Mouse (Mus musculus): ENCODE results near the gene Fndc3a. TPM values are rescaled to one million over a fixed set of nuclear protein-coding genes. Genes with fewer than 3 reads are reported as not detected.
A peak's percentile ranks its signal among the peaks of the same experiment; 100 is the strongest.

Gene Fndc3a
- total and polyA plus RNA-seq, 2 experiments, result 27.9 to 36.9 TPM

GRCm38 (mm10) chr14:72739484-72740208, 29.8 kb upstream of the Fndc3a start:
- WGBS, result 81% methylated on average over 8 of the region's 8 CpGs
- H3K27me3 ChIP-seq (ENCODE audit: control insufficient read depth, insufficient read depth, low read length), result no peaks in the 10 kb centered on the region
- no peak overlapping the region for H3K27ac ChIP-seq (replicated peaks; ENCODE audit: insufficient read depth, low read depth, low read length)
- H3K4me3 ChIP-seq (ENCODE audit: insufficient read depth, low read depth, low read length), result no peak overlapping the region
- H3K79me2 ChIP-seq (ENCODE audit: control insufficient read depth, insufficient read depth, low read length), result no peaks in the 10 kb centered on the region
- H3K4me1 ChIP-seq (ENCODE audit: control insufficient read depth, insufficient read depth, low read length), result no peaks in the 10 kb centered on the region
- no peak for TF ChIP-seq POLR2A (IDR thresholded peaks at IDR 0.05; ENCODE audit: extremely low read depth, insufficient read depth, low read length)
- no peak for TF ChIP-seq CTCF (IDR thresholded peaks at IDR 0.05; ENCODE audit: low read depth, low read length)
- no peak overlapping the region for H3K9ac ChIP-seq (ENCODE audit: low read depth, low read length)
- DNase-seq (ENCODE audit: extremely low read depth, low read depth, low spot score), result no peak
- no peaks in the 10 kb centered on the region for H3K36me3 ChIP-seq (ENCODE audit: control insufficient read depth, insufficient read depth, low read length)

DNA sequence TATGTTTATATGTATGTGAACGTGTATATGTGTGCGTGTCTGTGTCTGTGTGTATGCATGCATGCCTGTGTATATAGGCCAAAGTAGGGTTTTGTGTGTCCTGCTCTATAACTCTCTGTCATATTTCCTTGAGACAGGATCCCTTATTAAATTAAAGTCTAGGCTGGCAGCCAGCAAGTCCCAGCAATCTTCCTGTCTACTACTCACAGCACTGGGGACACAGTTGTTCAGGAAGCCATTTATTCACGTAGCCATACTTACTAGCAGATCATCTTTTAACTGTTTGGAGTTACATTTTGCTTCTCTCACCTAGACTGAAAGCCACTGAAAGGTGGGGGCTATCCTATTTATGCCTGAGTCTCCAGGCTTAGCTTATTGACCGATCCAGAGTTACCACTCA, 29.0 kb upstream of the Fndc3a start:
- TF ChIP-seq POLR2A (IDR thresholded peaks at IDR 0.05; ENCODE audit: extremely low read depth, insufficient read depth, low read length), result no peak
- no peak for TF ChIP-seq CTCF (IDR thresholded peaks at IDR 0.05; ENCODE audit: low read depth, low read length)

GRCm38 (mm10) chr14:72738217-72738616, 28.4 kb upstream of the Fndc3a start:
- TF ChIP-seq CTCF (IDR thresholded peaks at IDR 0.05; ENCODE audit: low read depth, low read length) (no peak), POLR2A (IDR thresholded peaks at IDR 0.05; ENCODE audit: extremely low read depth, insufficient read depth, low read length) (no peak)
- 72% methylated on average over 4 of the region's 4 CpGs for WGBS
- H3K4me3 ChIP-seq (ENCODE audit: insufficient read depth, low read depth, low read length), result no peak overlapping the region
- no peaks in the 10 kb centered on the region for H3K79me2 ChIP-seq (ENCODE audit: control insufficient read depth, insufficient read depth, low read length)
- no peak overlapping the region for H3K9ac ChIP-seq (ENCODE audit: low read depth, low read length)
- no peaks in the 10 kb centered on the region for H3K4me1 ChIP-seq (ENCODE audit: control insufficient read depth, insufficient read depth, low read length)
- no peaks in the 10 kb centered on the region for H3K27me3 ChIP-seq (ENCODE audit: control insufficient read depth, insufficient read depth, low read length)
- H3K27ac ChIP-seq (replicated peaks; ENCODE audit: insufficient read depth, low read depth, low read length), result no peak overlapping the region
- no peak for DNase-seq (ENCODE audit: extremely low read depth, low read depth, low spot score)
- H3K36me3 ChIP-seq (ENCODE audit: control insufficient read depth, insufficient read depth, low read length), result no peaks in the 10 kb centered on the region

More for the DNA sequence above, 29.0 kb upstream of the Fndc3a start:
- Histone ChIP-seq H3K79me2 (ENCODE audit: control insufficient read depth, insufficient read depth, low read length) (no peaks in the 10 kb centered on the region), H3K9ac (ENCODE audit: low read depth, low read length) (no peak overlapping the region), H3K36me3 (ENCODE audit: control insufficient read depth, insufficient read depth, low read length) (no peaks in the 10 kb centered on the region), H3K27me3 (ENCODE audit: control insufficient read depth, insufficient read depth, low read length) (no peaks in the 10 kb centered on the region), H3K4me3 (ENCODE audit: insufficient read depth, low read depth, low read length) (no peak overlapping the region), H3K27ac (replicated peaks; ENCODE audit: insufficient read depth, low read depth, low read length) (no peak overlapping the region), H3K4me1 (ENCODE audit: control insufficient read depth, insufficient read depth, low read length) (no peaks in the 10 kb centered on the region)
- DNase-seq (ENCODE audit: extremely low read depth, low read depth, low spot score), result no peak
- WGBS, result 90% methylated on average over 4 of the region's 4 CpGs

GRCm38 (mm10) chr14:72725865-72726264, 16.1 kb upstream of the Fndc3a start:
- Histone ChIP-seq H3K36me3 (ENCODE audit: control insufficient read depth, insufficient read depth, low read length) (no peaks in the 10 kb centered on the region), H3K4me1 (ENCODE audit: control insufficient read depth, insufficient read depth, low read length) (no peaks in the 10 kb centered on the region), H3K4me3 (ENCODE audit: insufficient read depth, low read depth, low read length) (no peak overlapping the region), H3K9ac (ENCODE audit: low read depth, low read length) (no peak overlapping the region), H3K79me2 (ENCODE audit: control insufficient read depth, insufficient read depth, low read length) (no peaks in the 10 kb centered on the region), H3K27me3 (ENCODE audit: control insufficient read depth, insufficient read depth, low read length) (no peaks in the 10 kb centered on the region), H3K27ac (replicated peaks; ENCODE audit: insufficient read depth, low read depth, low read length) (no peak overlapping the region)
- TF ChIP-seq CTCF (IDR thresholded peaks at IDR 0.05; ENCODE audit: low read depth, low read length) (no peak), POLR2A (IDR thresholded peaks at IDR 0.05; ENCODE audit: extremely low read depth, insufficient read depth, low read length) (no peak)
- WGBS, result 74% methylated on average over 3 of the region's 3 CpGs
- no peak for DNase-seq (ENCODE audit: extremely low read depth, low read depth, low spot score)

DNA sequence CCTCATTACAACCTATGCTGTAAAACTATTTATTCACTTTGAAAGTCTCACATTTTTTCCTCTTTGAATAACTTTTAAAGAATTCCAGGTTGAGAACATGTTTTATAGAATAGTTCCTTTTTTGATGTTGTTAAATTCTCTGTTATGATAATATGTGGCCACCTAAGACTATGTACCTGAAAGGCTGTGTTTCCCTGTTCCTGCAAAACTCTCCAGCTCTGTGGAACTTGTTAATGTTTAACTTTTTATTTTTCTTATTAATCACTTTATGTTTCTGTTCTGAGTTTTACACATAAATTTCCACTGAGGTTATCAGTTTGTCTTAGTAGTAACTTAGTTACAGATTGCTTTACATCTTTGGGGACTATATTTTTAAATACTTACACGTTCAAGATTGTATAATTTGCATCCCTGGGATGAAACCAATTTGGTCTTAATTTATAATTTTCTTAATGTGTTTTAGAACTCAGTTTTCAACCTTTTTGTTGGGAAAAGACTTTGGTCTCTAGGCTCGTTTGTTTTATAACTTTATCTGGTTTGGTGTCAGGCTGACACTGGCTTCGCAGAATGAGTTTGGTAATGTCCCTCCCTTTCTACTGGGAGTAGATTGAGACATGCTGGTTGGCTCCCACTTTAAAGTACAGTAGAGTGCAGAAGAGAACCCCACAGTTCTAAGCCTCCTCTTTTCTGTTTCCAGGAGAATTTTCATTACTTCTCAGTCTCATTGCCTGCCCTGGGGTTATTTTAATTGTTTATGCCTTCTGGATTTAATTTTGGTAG, 12.7 kb upstream of the Fndc3a start:
- no peaks in the 10 kb centered on the region for H3K4me1 ChIP-seq (ENCODE audit: control insufficient read depth, insufficient read depth, low read length)
- 40% methylated on average over 3 of the region's 3 CpGs for WGBS
- H3K36me3 ChIP-seq (ENCODE audit: control insufficient read depth, insufficient read depth, low read length), result no peaks in the 10 kb centered on the region
- peak; percentile 7 for DNase-seq (ENCODE audit: extremely low read depth, low read depth, low spot score)
- no peaks in the 10 kb centered on the region for H3K27me3 ChIP-seq (ENCODE audit: control insufficient read depth, insufficient read depth, low read length)
- no peak overlapping the region for H3K4me3 ChIP-seq (ENCODE audit: insufficient read depth, low read depth, low read length)
- no peak overlapping the region for H3K27ac ChIP-seq (replicated peaks; ENCODE audit: insufficient read depth, low read depth, low read length)
- TF ChIP-seq CTCF (IDR thresholded peaks at IDR 0.05; ENCODE audit: low read depth, low read length), result no peak
- no peak for TF ChIP-seq POLR2A (IDR thresholded peaks at IDR 0.05; ENCODE audit: extremely low read depth, insufficient read depth, low read length)
- no peak overlapping the region for H3K9ac ChIP-seq (ENCODE audit: low read depth, low read length)
- H3K79me2 ChIP-seq (ENCODE audit: control insufficient read depth, insufficient read depth, low read length), result no peaks in the 10 kb centered on the region

DNA sequence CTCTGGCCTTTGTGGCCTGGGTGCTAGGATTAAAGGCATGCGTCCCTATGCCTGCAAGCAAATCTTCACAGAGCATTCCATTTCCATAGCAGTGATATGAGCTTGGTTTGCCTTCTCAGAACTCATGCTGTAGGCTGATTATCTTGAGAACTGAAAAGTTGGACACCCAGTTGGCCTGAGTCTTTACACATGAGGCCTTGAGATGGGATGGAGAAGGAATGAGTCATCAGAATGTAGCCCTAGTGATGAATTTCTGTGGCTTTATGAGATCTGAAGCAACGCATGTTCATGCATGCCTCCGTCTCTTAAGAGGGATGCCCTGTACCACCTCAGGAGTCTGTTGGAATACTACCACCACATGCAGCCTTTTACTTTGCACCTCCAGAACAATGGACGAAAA, 6.4 kb upstream of the Fndc3a start:
- H3K4me3 ChIP-seq (ENCODE audit: insufficient read depth, low read depth, low read length), result no peak overlapping the region
- no peak overlapping the region for H3K9ac ChIP-seq (ENCODE audit: low read depth, low read length)
- no peaks in the 10 kb centered on the region for H3K79me2 ChIP-seq (ENCODE audit: control insufficient read depth, insufficient read depth, low read length)
- H3K27me3 ChIP-seq (ENCODE audit: control insufficient read depth, insufficient read depth, low read length), result no peaks in the 10 kb centered on the region
- WGBS, result 94% methylated on average over 4 of the region's 4 CpGs
- no peaks in the 10 kb centered on the region for H3K36me3 ChIP-seq (ENCODE audit: control insufficient read depth, insufficient read depth, low read length)
- DNase-seq (ENCODE audit: extremely low read depth, low read depth, low spot score), result no peak
- TF ChIP-seq POLR2A (IDR thresholded peaks at IDR 0.05; ENCODE audit: extremely low read depth, insufficient read depth, low read length), result no peak
- no peak for TF ChIP-seq CTCF (IDR thresholded peaks at IDR 0.05; ENCODE audit: low read depth, low read length)
- no peaks in the 10 kb centered on the region for H3K4me1 ChIP-seq (ENCODE audit: control insufficient read depth, insufficient read depth, low read length)
- H3K27ac ChIP-seq (replicated peaks; ENCODE audit: insufficient read depth, low read depth, low read length), result no peak overlapping the region
